Comparison of ENCODE assay signal across 9 mouse cellular contexts in the genomic region with DNA sequence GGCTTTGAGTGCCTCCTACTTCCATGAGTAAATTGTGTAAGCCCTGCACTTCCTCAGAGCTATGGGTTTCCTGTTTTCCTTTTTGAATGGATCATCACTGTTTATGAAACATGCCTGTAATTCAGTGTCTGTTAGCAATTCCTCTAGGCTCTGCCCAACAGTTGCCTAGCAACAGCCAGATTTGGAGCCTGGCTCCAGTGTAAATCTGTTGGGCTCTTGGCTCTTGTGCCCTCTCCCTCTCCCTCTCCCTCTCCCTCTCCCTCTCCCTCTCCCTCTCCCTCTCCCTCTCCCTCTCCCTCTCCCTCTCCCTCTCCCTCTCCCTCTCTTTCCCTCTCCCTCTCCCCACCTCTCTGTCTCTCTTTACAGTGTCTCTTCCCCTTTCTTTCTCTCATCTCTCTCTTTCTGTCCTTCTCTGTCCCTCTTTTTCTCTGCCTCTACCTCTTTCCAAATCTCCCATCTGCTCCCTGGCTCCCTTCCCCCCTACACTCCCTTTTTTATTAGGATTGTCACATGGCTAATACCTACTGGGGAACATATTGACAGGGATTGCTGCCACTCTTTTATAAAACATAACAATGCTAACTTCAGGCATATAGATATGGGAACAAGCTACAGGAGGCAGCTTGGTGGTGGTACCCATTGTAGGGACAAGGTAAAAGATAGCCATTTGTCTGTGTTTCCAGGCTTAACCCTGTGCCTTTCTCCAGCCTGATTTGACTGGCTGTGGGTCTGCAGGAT. TPM values are rescaled to one million over a fixed set of nuclear protein-coding genes. Genes with fewer than 3 reads are reported as not detected.
DNase-seq lines count a peak whose midpoint lies in the region; ATAC-seq and TF ChIP-seq lines count a peak whose summit lies in the region.
"Had no signal": no experiment of that assay in that cellular context is flagged by ENCODE, and none has a peak within 500 bp of the region (broad histone marks: within the 10 kb centered on the region; RNA-seq: fewer than 3 reads in every experiment).

No protein-coding gene starts in this region.

- intact Hi-C loops in gastrocnemius, adult 2 months (cut with DNase I) = no loop called here
- intact Hi-C loops in heart, postnatal 10 days (cut with DNase I) = no loop called here

- H3K27me3 ChIP-seq in lung, embryonic 14.5 days (ENCODE audit: insufficient read depth, low read length) = no peaks in the 10 kb centered on the region
- H3K27me3 ChIP-seq: liver, embryonic 13.5 days had no signal

- no peaks in the 10 kb centered on the region for H3K4me1 ChIP-seq in lung, embryonic 14.5 days (ENCODE audit: insufficient read depth)
- H3K4me1 ChIP-seq: liver, embryonic 13.5 days had no signal

- peak; percentile 39 for DNase-seq in gastrocnemius, adult 2 months
- DNase-seq in gastrocnemius, adult 8-10 months (ENCODE audit: low spot score in 2 of 2) = no peak
- peak; percentile 46 to 57 for DNase-seq in heart, postnatal 10 days
- DNase-seq in lung, embryonic 14.5 days = peak; percentile 81
- peak; percentile 76 to 86 for DNase-seq in right cerebral cortex, postnatal 10 days (ENCODE audit: low spot score in 2 of 2)
- no peak for DNase-seq in spleen, postnatal 14 days (ENCODE audit: low spot score in 2 of 2)
- DNase-seq: liver, embryonic 13.5 days had no signal

- no peaks in the 10 kb centered on the region for H3K9me3 ChIP-seq in lung, embryonic 14.5 days (ENCODE audit: low read depth, low read length)
- H3K9me3 ChIP-seq: liver, embryonic 13.5 days had no signal

- no peak overlapping the region for H3K9ac ChIP-seq in lung, embryonic 14.5 days
- H3K9ac ChIP-seq: liver, embryonic 13.5 days had no signal

- H3K36me3 ChIP-seq in lung, embryonic 14.5 days (ENCODE audit: insufficient read depth) = no peaks in the 10 kb centered on the region
- H3K36me3 ChIP-seq: liver, embryonic 13.5 days had no signal

- H3K4me2 ChIP-seq in lung, embryonic 14.5 days = no peak overlapping the region
- H3K4me2 ChIP-seq: liver, embryonic 13.5 days had no signal

- no peak overlapping the region for H3K27ac ChIP-seq in gastrocnemius, adult 2 months
- H3K27ac ChIP-seq in lung, embryonic 14.5 days (ENCODE audit: low read depth) = 0 out of 2 replicates have a peak overlapping the region, but pooled peaks have one; percentile 16
- H3K27ac ChIP-seq: liver, embryonic 13.5 days had no signal

- H3K4me3 ChIP-seq in gastrocnemius, adult 2 months = no peak overlapping the region
- no peak overlapping the region for H3K4me3 ChIP-seq in lung, embryonic 14.5 days (ENCODE audit: low read depth, low read length)
- H3K4me3 ChIP-seq: liver, embryonic 13.5 days had no signal

- ATAC-seq in cerebellum, adult (ENCODE audit: insufficient number of reproducible peaks, low FRiP score, low TSS enrichment) = peak; percentile 91
- peak; percentile 88 for ATAC-seq in lung, embryonic 14.5 days (ENCODE audit: insufficient read depth)
- ATAC-seq in megakaryocyte progenitor cell, adult 5-6 weeks (replicated peaks; ENCODE audit: poor library complexity) = no peak

- TF ChIP-seq CTCF in gastrocnemius, adult 2 months (IDR thresholded peaks at IDR 0.05) = no peak
- no peak for TF ChIP-seq CTCF in lung, embryonic 14.5 days (IDR thresholded peaks at IDR 0.05; ENCODE audit: low read depth)

RNA-seq across cellular contexts. Expression of a gene that starts 7.5 kb away (rescaled TPM):
- not detected for total RNA-seq in gastrocnemius, adult 2 months (2021)
- not detected for total RNA-seq in gastrocnemius, adult 8-10 months (2022)
- not detected for total RNA-seq in heart, postnatal 10 days (2021)
- 0.18 and 0.37 TPM in 2 replicates for polyA plus RNA-seq in lung, embryonic 14.5 days (2014; fragmentation: Nextera tagmentation; extraction: Ambion mirVana)
- total RNA-seq in megakaryocyte progenitor cell, adult 5-6 weeks (2015) = 0.37 TPM in 1 of 2 replicates, not detected in the other
- total RNA-seq in megakaryocyte progenitor cell, adult 5-6 weeks (2017) = not detected in 2 replicates
- polyA plus RNA-seq: liver, embryonic 13.5 days had no signal

RNA-seq across cellular contexts. Expression of a gene that starts 58.6 kb away (rescaled TPM):
- total RNA-seq in gastrocnemius, adult 2 months (2021) = not detected
- total RNA-seq in gastrocnemius, adult 8-10 months (2022) = not detected
- total RNA-seq in heart, postnatal 10 days (2021) = under 1 TPM; 0.10 to 0.43 TPM
- 0.27 and 0.36 TPM in 2 replicates for polyA plus RNA-seq in lung, embryonic 14.5 days (2014; fragmentation: Nextera tagmentation; extraction: Ambion mirVana)
- not detected in 2 replicates for total RNA-seq in megakaryocyte progenitor cell, adult 5-6 weeks (2015)
- not detected in 2 replicates for total RNA-seq in megakaryocyte progenitor cell, adult 5-6 weeks (2017)
- polyA plus RNA-seq: liver, embryonic 13.5 days had no signal

Comparison
In these comparisons a context has a peak if more than half of its experiments do, and no peak if none do; other contexts are left out.
1. DNase-seq: peak in gastrocnemius, adult 2 months (single experiment), heart, postnatal 10 days (2 of 2), lung, embryonic 14.5 days (single experiment) and right cerebral cortex, postnatal 10 days (2 of 2); none in gastrocnemius, adult 8-10 months (0 of 2) and spleen, postnatal 14 days (0 of 2).